Mouse (Mus musculus): ENCODE data around the gene Add3. TPM values are rescaled to one million over a fixed set of nuclear protein-coding genes. Genes with fewer than 3 reads are reported as not detected.

Add3 gene
- polyA plus RNA-seq, 1 experiment from 2014 or later, result 48.5 TPM

DNA sequence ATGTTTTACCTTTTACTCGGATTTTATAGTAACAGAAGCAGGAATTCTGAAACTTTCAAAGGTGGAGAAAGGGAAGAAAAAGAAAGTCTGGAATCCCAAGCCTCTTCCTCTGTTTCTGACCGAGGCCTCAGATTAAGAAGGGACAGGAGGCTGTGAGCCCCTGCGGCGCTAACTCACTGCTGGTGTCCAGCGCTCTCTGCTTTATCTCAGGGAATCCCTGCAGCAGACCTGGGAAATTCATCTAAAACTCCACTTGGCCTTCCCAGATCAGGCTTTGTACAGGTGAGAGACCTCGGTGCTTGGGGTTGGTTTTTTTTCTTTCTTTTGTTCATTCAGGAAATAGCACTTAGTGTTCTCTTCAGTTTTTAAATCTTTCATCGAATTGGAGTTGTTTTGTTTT, 19.1 kb downstream of the Add3 start:
- 37% methylated on average over 7 of the region's 7 CpGs for WGBS
- no peak for ATAC-seq (ENCODE audit: low FRiP score)
- no peak overlapping the region for H3K9ac ChIP-seq

DNA sequence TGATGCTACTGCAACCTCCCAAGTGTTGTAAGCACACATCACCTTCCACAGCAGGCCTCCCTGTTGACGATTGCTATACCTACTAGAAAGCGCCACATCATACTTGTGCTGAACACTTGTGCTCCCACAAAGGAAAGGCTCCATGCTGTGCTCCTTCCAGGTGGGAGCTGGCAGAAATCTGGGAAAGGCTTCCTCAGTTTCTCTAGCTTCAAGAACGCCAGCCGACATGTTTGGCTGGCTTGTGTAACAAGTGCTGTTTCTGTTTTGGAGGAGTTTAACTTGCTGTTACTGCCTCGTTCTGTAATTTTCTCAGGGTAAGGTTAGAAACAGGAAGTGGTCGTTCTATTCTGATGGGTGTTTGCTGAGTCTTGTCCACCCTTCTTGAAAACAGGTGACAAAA, 22.7 kb downstream of the Add3 start:
- Histone ChIP-seq H3K4me3 (replicated peaks) (no peak overlapping the region), H3K4me1 (0 out of 2 replicates have a peak, but pooled peaks cover 5% of the 10 kb centered on the region), H3K36me3 (replicated peaks) (no peaks in the 10 kb centered on the region), H3K27me3 (no peaks in the 10 kb centered on the region), H3K4me2 (no peak overlapping the region), H3K27ac (no peak overlapping the region), H3K9ac (no peak overlapping the region), H3K9me3 (no peaks in the 10 kb centered on the region)
- ATAC-seq (ENCODE audit: low FRiP score), result no peak
- 89% methylated on average over 6 of the region's 6 CpGs for WGBS

More for the DNA sequence above, 19.1 kb downstream of the Add3 start:
- Histone ChIP-seq H3K9me3 (no peaks in the 10 kb centered on the region), H3K27me3 (no peaks in the 10 kb centered on the region), H3K4me3 (replicated peaks) (no peak overlapping the region), H3K4me1 (no peaks in the 10 kb centered on the region), H3K27ac (no peak overlapping the region), H3K36me3 (replicated peaks) (no peaks in the 10 kb centered on the region), H3K4me2 (no peak overlapping the region)

DNA sequence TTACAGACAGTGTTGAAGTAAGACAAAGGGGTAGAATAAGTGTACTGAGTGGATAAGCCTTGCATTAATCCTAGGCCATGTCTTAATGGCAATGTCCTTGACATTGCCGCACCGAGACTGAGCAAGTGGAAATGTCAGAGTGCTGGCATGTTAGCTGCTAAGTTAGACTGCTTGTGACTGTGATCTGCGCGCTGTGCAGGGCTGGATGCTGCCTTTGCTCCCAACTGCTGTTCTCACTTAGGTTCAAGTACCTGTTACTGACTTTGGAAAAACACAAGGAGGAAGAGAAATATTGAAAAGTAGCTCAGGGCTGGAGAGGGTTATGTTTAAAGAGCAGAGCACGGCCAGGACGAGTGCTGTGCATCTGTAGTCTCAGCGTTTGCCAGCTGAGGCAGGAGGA, 24.4 kb downstream of the Add3 start:
- no peaks in the 10 kb centered on the region for H3K9me3 ChIP-seq
- no peak for ATAC-seq (ENCODE audit: low FRiP score)
- 0 out of 2 replicates have a peak, but pooled peaks cover 5% of the 10 kb centered on the region for H3K4me1 ChIP-seq
- no peak overlapping the region for H3K4me3 ChIP-seq (replicated peaks)
- H3K9ac ChIP-seq, result no peak overlapping the region
- no peak overlapping the region for H3K27ac ChIP-seq
- WGBS, result 85% methylated on average over 7 of the region's 7 CpGs
- no peaks in the 10 kb centered on the region for H3K27me3 ChIP-seq
- no peaks in the 10 kb centered on the region for H3K36me3 ChIP-seq (replicated peaks)
- no peak overlapping the region for H3K4me2 ChIP-seq

DNA sequence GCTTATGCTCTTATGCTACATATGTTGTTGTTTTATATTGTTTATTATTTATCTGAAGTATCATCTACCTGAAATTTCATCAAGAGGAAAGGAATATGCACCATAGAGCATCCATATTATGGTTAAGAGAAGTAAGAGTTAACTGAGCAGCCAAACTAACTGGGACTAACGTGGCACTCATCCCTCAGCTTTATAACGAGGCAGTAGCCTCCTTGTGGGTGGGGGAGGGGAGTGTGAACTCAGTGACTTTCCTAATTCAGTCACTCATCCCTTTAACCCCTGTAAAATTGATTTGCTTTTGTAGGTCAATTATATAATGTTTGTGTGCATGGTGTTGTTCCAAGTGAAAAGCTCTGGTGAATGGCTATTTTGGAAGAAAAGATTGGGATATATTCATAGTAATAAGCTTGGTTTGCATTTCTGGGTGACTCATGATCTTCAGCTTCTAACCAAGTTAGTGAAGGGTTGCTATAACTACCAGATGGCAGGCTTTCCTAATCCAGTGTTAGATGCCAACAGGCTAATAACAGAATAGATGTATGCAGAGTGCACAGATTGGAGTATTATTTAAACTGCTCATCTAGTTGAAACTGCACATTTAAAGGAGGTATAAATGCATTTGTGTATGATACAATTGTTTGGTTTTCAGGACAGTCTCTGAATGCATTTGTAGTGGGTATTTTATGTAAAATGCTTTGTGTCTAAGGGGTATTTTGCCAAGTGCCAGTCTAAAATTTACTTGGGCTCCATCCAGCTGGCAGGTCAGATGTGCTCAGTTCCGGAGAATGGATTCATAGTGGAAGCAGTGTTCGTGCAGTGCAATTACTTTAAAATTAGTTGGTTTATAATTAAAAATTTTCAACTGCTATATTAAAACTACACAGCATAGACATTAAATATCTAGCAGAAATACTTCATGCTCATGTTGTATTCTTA, 25.3 kb downstream of the Add3 start:
- H3K9ac ChIP-seq, result no peak overlapping the region
- WGBS, result 46% methylated on average over 4 of the region's 4 CpGs
- no peak overlapping the region for H3K4me2 ChIP-seq
- no peaks in the 10 kb centered on the region for H3K27me3 ChIP-seq
- no peak overlapping the region for H3K4me3 ChIP-seq (replicated peaks)
- ATAC-seq (ENCODE audit: low FRiP score), result no peak
- 0 out of 2 replicates have a peak, but pooled peaks cover 5% of the 10 kb centered on the region for H3K4me1 ChIP-seq
- H3K9me3 ChIP-seq, result no peaks in the 10 kb centered on the region
- no peak overlapping the region for H3K27ac ChIP-seq
- no peaks in the 10 kb centered on the region for H3K36me3 ChIP-seq (replicated peaks)

DNA sequence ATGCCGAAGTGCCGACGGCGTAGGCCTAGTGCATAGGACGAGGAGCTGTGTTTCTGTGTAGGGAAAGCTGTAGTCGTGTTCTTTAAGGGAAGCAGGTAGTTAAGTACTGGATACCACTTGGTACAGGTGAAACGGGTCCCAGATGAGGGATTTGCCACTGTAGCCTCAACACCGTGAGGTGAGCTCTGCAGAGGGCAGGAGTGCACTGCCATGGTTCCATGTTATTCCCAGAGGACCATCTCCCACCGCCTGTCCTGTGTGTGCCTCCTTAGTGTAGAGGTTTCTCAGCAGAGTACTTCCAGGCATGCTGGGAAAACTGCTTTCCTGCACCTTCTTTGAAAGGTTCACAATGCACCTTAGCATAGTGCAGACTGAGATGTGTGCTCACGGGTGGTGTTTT, 26.1 kb downstream of the Add3 start:
- Histone ChIP-seq H3K9ac (no peak overlapping the region), H3K27ac (no peak overlapping the region), H3K4me3 (replicated peaks) (no peak overlapping the region), H3K4me2 (no peak overlapping the region), H3K9me3 (no peaks in the 10 kb centered on the region), H3K27me3 (no peaks in the 10 kb centered on the region), H3K36me3 (replicated peaks) (no peaks in the 10 kb centered on the region), H3K4me1 (0 out of 2 replicates have a peak, but pooled peaks cover 5% of the 10 kb centered on the region)
- 93% methylated on average over 10 of the region's 10 CpGs for WGBS
- ATAC-seq (ENCODE audit: low FRiP score), result no peak

DNA sequence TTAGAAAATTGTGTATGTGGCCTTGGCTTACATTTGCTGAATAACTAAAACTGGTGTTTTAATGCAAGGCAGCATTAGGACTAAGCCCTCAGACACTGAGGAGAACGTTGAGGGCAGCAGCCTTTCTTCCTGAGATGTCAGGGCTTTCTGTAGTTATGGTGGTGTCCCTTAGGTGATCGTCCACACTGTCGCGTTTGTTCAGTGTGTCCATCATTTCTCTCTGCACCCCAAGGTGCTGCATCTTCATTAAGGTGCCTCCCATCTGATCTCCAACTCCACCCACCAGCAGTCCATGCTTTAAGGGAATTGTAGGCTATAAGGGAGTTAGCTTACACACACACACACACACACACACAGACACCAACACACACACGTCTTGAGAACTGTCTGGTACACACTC, 28.3 kb downstream of the Add3 start:
- Histone ChIP-seq H3K4me1 (0 out of 2 replicates have a peak, but pooled peaks cover 5% of the 10 kb centered on the region), H3K4me3 (replicated peaks) (no peak overlapping the region), H3K27ac (no peak overlapping the region), H3K9ac (no peak overlapping the region), H3K4me2 (no peak overlapping the region), H3K9me3 (no peaks in the 10 kb centered on the region), H3K36me3 (replicated peaks) (no peaks in the 10 kb centered on the region), H3K27me3 (no peaks in the 10 kb centered on the region)
- WGBS, result 85% methylated on average over 5 of the region's 5 CpGs
- no peak for ATAC-seq (ENCODE audit: low FRiP score)

DNA sequence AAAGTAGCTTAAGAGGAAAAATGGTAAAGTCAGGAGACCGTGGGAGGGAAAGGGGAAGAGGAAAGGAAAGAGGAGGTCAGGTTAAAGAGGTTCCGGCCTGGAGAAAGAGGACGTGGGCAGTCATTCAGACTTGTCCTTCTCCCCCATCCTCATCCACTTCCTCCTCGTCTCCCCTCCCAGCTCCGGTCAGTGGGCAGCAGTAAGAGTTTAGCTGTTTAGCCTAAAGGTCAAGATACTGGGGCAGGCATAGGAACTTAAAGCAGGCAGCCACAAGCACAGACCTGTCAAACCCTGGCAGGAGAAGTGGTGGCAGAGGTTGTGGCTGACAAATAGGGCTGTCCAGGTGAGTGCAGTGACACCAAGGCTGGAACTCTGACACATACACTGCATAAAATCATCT, 30.4 kb downstream of the Add3 start:
- Histone ChIP-seq H3K4me3 (replicated peaks) (no peak overlapping the region), H3K27ac (no peak overlapping the region), H3K9me3 (no peaks in the 10 kb centered on the region), H3K4me2 (no peak overlapping the region), H3K9ac (no peak overlapping the region), H3K36me3 (replicated peaks) (no peaks in the 10 kb centered on the region), H3K4me1 (no peaks in the 10 kb centered on the region), H3K27me3 (no peaks in the 10 kb centered on the region)
- WGBS, result 85% methylated on average over 5 of the region's 5 CpGs
- no peak for ATAC-seq (ENCODE audit: low FRiP score)

DNA sequence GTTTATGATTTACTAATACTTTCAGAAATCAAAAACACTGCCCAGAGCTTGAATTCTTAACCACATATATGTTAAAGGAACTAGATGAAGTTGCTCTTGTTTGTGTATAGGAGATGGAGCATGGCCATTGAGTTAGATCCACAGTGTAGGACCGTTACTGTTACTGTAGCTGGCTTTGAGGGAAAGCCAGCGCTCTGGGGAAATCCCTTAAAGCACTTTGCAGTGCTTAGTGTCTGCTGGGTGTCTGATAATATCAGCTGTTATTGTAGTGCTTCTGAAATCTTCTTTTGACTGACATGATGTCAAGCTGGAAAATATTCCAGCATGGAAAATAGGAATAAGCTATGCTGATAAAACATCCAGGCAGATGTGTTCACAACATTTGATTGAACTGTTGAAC, 33.8 kb downstream of the Add3 start:
- Histone ChIP-seq H3K9me3 (no peaks in the 10 kb centered on the region), H3K4me3 (replicated peaks) (no peak overlapping the region), H3K4me1 (no peaks in the 10 kb centered on the region), H3K27me3 (no peaks in the 10 kb centered on the region), H3K36me3 (replicated peaks) (no peaks in the 10 kb centered on the region), H3K4me2 (no peak overlapping the region), H3K27ac (no peak overlapping the region), H3K9ac (no peak overlapping the region)
- 94% methylated on average over 2 of the region's 2 CpGs for WGBS
- ATAC-seq (ENCODE audit: low FRiP score), result no peak

DNA sequence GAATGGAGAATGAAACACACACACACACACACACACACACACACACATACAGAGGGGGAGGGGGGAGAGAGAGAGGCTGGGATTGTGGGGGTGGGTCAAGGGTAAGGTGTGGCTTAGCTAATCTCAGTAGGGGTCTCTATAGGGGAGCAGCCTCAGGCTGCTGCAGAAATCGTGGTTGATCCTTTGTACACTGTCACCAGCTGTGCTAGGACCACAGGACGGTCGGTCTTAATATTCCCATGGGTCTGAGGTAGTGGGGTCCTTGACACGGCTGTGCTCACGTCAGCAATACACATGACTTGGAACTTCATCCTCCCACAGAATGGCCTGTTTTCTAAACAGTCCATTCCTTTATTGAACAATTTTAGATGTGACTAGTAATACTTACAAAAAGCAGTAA, 35.3 kb downstream of the Add3 start:
- H3K4me3 ChIP-seq (replicated peaks), result no peak overlapping the region
- WGBS, result 80% methylated on average over 5 of the region's 5 CpGs
- H3K9ac ChIP-seq, result no peak overlapping the region
- no peaks in the 10 kb centered on the region for H3K9me3 ChIP-seq
- H3K27ac ChIP-seq, result no peak overlapping the region
- H3K27me3 ChIP-seq, result no peaks in the 10 kb centered on the region
- ATAC-seq (ENCODE audit: low FRiP score), result no peak
- H3K4me1 ChIP-seq, result no peaks in the 10 kb centered on the region
- no peak overlapping the region for H3K4me2 ChIP-seq
- H3K36me3 ChIP-seq (replicated peaks), result no peaks in the 10 kb centered on the region

DNA sequence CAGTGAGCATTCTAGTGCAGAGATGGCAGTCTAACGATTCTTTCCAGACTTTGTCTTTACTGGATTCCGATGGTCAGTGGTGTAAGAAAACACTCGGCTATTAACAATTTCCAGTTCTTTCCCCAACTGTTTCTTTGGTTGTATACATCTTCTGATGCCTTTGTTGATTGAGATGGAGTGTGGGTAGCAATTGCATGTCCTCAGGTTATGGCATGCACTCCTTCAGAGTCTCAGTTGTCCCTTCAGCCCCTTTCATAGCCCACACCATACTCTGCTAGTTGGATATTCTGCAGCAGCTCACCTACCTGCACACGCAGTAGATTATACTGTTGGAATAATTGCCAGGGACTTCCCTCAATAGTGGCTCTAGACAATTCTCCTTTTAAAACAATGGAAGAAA, 36.3 kb downstream of the Add3 start:
- Histone ChIP-seq H3K27me3 (no peaks in the 10 kb centered on the region), H3K9ac (no peak overlapping the region), H3K27ac (no peak overlapping the region), H3K36me3 (replicated peaks) (no peaks in the 10 kb centered on the region), H3K4me2 (no peak overlapping the region), H3K4me1 (peaks cover 8% of the 10 kb centered on the region), H3K9me3 (no peaks in the 10 kb centered on the region), H3K4me3 (replicated peaks) (no peak overlapping the region)
- ATAC-seq (ENCODE audit: low FRiP score), result no peak
- WGBS, result 81% methylated on average over 4 of the region's 4 CpGs

DNA sequence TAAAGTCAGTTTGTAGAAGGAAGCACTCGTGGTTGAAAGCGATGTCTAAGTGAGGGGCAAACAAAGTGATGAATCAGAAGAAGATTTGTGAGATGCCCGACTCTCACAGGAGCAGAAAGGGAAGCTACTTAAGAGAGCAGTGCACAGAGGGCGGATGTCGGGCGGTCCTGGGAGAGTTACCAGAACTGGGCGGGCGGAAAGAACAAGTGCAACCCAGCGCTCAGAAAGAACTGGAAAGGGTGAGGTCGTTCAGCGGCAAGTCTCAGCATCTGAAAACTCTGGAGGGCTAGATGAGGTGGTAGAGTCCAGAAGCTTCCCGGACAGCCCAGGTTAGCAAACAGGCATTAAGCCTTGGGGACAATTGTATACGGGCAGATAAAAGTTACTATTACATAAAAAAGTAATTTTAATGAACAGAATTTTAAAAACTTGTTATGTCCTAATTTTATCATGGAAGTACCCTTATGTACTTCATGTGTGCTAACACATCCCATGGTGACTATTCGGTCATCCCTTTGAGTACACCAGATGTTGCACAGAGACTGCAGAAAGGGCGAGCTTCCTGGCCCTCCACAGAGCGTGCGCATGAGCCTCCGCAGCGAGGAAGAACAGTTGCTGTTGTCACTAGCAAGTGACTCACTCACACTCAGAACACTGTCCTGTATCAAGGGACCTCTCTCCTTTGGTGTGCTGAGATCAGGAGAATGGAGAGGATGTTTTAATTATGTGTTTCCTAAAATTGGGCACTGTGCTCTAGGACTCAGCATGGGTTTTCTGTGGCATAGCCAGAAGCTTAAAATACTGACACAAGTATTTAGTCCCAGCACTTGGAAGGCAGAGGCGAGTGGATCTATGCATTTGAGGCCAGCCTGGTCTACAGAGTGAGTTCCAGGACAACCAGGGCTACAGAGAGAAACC, 38.6 kb downstream of the Add3 start:
- Histone ChIP-seq H3K36me3 (replicated peaks) (no peaks in the 10 kb centered on the region), H3K4me2 (no peak overlapping the region)
- WGBS, result 95% methylated on average over 20 of the region's 20 CpGs

DNA sequence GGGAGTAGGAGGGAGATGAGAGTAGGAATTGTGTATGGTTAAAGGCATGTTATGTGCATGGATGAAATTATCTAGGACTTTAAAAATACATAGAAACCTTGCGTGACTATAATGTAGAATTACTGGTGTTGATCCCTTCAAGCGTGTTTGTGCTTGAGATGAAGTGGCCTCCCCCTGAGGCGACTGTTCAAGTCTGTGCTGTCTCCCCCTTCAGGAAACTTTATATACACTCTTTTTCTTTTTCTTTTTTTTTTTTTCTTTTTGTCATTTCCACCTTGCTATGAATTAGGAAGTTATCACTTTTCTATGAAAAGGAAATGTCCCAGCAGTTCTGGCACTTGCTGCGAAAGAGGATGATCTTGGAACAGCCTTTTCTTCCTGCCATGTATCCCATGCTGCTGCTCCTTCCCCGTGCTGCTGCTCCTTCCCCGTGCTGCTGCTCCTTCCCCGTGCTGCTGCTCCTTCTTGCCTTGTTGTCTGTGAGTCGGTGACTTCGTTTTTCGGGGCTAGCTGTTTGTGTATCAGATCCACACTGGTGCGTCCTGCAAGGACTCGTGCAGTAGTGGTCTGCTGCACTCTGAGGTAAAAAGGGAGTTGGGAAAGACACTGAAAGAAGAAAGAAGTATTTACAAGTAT, 40.0 kb downstream of the Add3 start:
- H3K9me3 ChIP-seq, result no peaks in the 10 kb centered on the region
- no peak for ATAC-seq (ENCODE audit: low FRiP score)
- 82% methylated on average over 12 of the region's 12 CpGs for WGBS

More for the DNA sequence above, 38.6 kb downstream of the Add3 start:
- Histone ChIP-seq H3K27me3 (no peaks in the 10 kb centered on the region), H3K4me3 (replicated peaks) (no peak overlapping the region), H3K27ac (no peak overlapping the region), H3K4me1 (peaks cover 9% of the 10 kb centered on the region), H3K9ac (no peak overlapping the region), H3K9me3 (no peaks in the 10 kb centered on the region)
- no peak for ATAC-seq (ENCODE audit: low FRiP score)

More for the DNA sequence above, 40.0 kb downstream of the Add3 start:
- Histone ChIP-seq H3K27ac (no peak overlapping the region), H3K9ac (no peak overlapping the region), H3K36me3 (replicated peaks) (no peaks in the 10 kb centered on the region), H3K4me3 (replicated peaks) (no peak overlapping the region), H3K4me1 (peaks cover 15% of the 10 kb centered on the region), H3K27me3 (no peaks in the 10 kb centered on the region), H3K4me2 (no peak overlapping the region)
